Mouse (Mus musculus) stomach, embryonic 16.5 days (tissue): ENCODE results near the gene Exosc7. TPM values are rescaled to one million over a fixed set of nuclear protein-coding genes. Genes with fewer than 3 reads are reported as not detected.

Source experiments
- ATAC-seq: fragments of 200-750 bp; cut with Nextera tagmentation; 2 replicates; pipeline ENCODE4 v1.8.0; 2017; ENCODE audit warnings: moderate number of reproducible peaks, moderate TSS enrichment; ENCODE audit not compliant: insufficient read depth, low FRiP score
- H3K27ac ChIP-seq: fragments of 300-500 bp; sonication (generic); 2 replicates; pipeline ENCODE4 v1.5.1; 2014; ENCODE audit warnings: low read length
- H3K27me3 ChIP-seq: fragments of 300-500 bp; sonication (generic); 2 replicates; pipeline ENCODE4 v1.6.1; 2014; ENCODE audit warnings: low read length, control low read depth, mixed read lengths; ENCODE audit not compliant: control insufficient read depth, insufficient read depth
- H3K36me3 ChIP-seq: fragments of 300-500 bp; sonication (generic); 2 replicates; pipeline ENCODE4 v1.6.1; 2014; ENCODE audit warnings: low read length; ENCODE audit not compliant: control insufficient read depth, insufficient read depth
- H3K4me1 ChIP-seq: fragments of 300-500 bp; sonication (generic); 2 replicates; pipeline ENCODE4 v1.6.1; 2014; ENCODE audit warnings: low read length, control low read depth, mixed read lengths; ENCODE audit not compliant: control insufficient read depth, insufficient read depth
- H3K4me2 ChIP-seq: fragments of 300-500 bp; sonication (generic); 2 replicates; pipeline ENCODE4 v1.6.1; 2014; ENCODE audit warnings: low read depth, low read length, mixed read lengths
- H3K4me3 ChIP-seq: fragments of 300-500 bp; sonication (generic); replicated peaks from 2 replicates; pipeline ENCODE4 v1.5.1; 2014; ENCODE audit warnings: mild to moderate bottlenecking, low read length
- H3K9ac ChIP-seq: fragments of 300-500 bp; sonication (generic); 2 replicates; pipeline ENCODE4 v1.6.1; 2014; ENCODE audit warnings: low read length
- H3K9me3 ChIP-seq: fragments of 300-500 bp; sonication (generic); replicated peaks from 2 replicates; pipeline ENCODE4 v1.6.1; 2016; ENCODE audit warnings: low read length, control low read depth; ENCODE audit not compliant: control insufficient read depth
- WGBS: fragments of 180-500 bp; shearing (Covaris S2); extraction: QIAGEN DNeasy Blood & Tissue Kit; methylation state at CpG from one replicate; pipeline ENCODE4 v1.1.7; 2014; 5-methylcytosine and 5-hydroxymethylcytosine counted together
- polyA plus RNA-seq: library from polyadenylated mRNA; unstranded; fragments of >200 nt; fragmentation: Nextera tagmentation; extraction: Ambion mirVana; gene quantifications from 2 replicates; pipeline ENCODE4 v1.2.1, GENCODE M21; 2015

Gene Exosc7
- polyA plus RNA-seq, 1 experiment from 2014 or later, result 112 TPM

- no peak overlapping the region for H3K4me2 ChIP-seq
- 0 out of 2 replicates have a peak, but pooled peaks cover 5% of the 10 kb centered on the region for H3K4me1 ChIP-seq
- no peak overlapping the region for H3K9ac ChIP-seq
- no peaks in the 10 kb centered on the region for H3K9me3 ChIP-seq
- peaks cover 16% of the 10 kb centered on the region for H3K36me3 ChIP-seq
- H3K27me3 ChIP-seq, result no peaks in the 10 kb centered on the region
- no peak overlapping the region for H3K4me3 ChIP-seq
- ATAC-seq, result no peak
- no peak overlapping the region for H3K27ac ChIP-seq
These were observed 8.7 kb upstream of the Exosc7 start for GRCm38 (mm10) chr9:123104362-123104761.

GRCm38 (mm10) chr9:123107186-123107585 is 5.8 kb upstream of the Exosc7 start:
- 0 out of 2 replicates have a peak, but pooled peaks cover 4% of the 10 kb centered on the region for H3K36me3 ChIP-seq

GRCm38 (mm10) chr9:123109188-123109587 is 3.8 kb upstream of the Exosc7 start:
- Histone ChIP-seq H3K4me3 (no peak overlapping the region), H3K4me1 (peaks cover 23% of the 10 kb centered on the region), H3K36me3 (0 out of 2 replicates have a peak, but pooled peaks cover 4% of the 10 kb centered on the region), H3K9ac (no peak overlapping the region), H3K27me3 (no peaks in the 10 kb centered on the region), H3K27ac (peak overlapping the region; percentile 35; the same call in 1 of the 2 replicates), H3K9me3 (no peaks in the 10 kb centered on the region), H3K4me2 (no peak overlapping the region)
- 72% methylated on average over 7 of the region's 7 CpGs for WGBS
- ATAC-seq, result no peak

More at GRCm38 (mm10) chr9:123107186-123107585, 5.8 kb upstream of the Exosc7 start:
- Histone ChIP-seq H3K27ac (no peak overlapping the region), H3K9me3 (no peaks in the 10 kb centered on the region), H3K4me3 (no peak overlapping the region), H3K4me1 (peaks cover 15% of the 10 kb centered on the region), H3K9ac (no peak overlapping the region), H3K27me3 (no peaks in the 10 kb centered on the region), H3K4me2 (no peak overlapping the region)
- ATAC-seq, result no peak
- WGBS, result 89% methylated on average over 4 of the region's 4 CpGs

GRCm38 (mm10) chr9:123111751-123112221 is 1.2 kb upstream of the Exosc7 start:
- Histone ChIP-seq H3K36me3 (no peaks in the 10 kb centered on the region), H3K4me3 (peak overlapping the region; percentile 82), H3K4me1 (peaks cover 23% of the 10 kb centered on the region), H3K27me3 (no peaks in the 10 kb centered on the region), H3K27ac (peak overlapping the region; percentile 96), H3K4me2 (peak overlapping the region; percentile 92), H3K9me3 (no peaks in the 10 kb centered on the region), H3K9ac (peak overlapping the region; percentile 95)
- 41% methylated on average over 8 of the region's 8 CpGs for WGBS
- peak; percentile 21; the same call in 1 of the 2 replicates for ATAC-seq

- Histone ChIP-seq H3K9me3 (no peaks in the 10 kb centered on the region), H3K27me3 (no peaks in the 10 kb centered on the region), H3K36me3 (no peaks in the 10 kb centered on the region), H3K4me2 (peak overlapping the region; percentile 92), H3K4me3 (peak overlapping the region; percentile 82), H3K27ac (peak overlapping the region; percentile 96), H3K4me1 (peaks cover 23% of the 10 kb centered on the region), H3K9ac (peak overlapping the region; percentile 95)
- WGBS, result 51% methylated on average over 6 of the region's 6 CpGs
- no peak for ATAC-seq
These were observed 916 bp downstream of the Exosc7 start for GRCm38 (mm10) chr9:123113931-123114330.

- 85% methylated on average over 1 of the region's 1 CpGs for WGBS
These were observed 2.6 kb downstream of the Exosc7 start for GRCm38 (mm10) chr9:123115566-123115965.

GRCm38 (mm10) chr9:123123017-123123416 is 10.0 kb downstream of the Exosc7 start:
- Histone ChIP-seq H3K27ac (no peak overlapping the region), H3K4me1 (no peaks in the 10 kb centered on the region), H3K9me3 (no peaks in the 10 kb centered on the region), H3K27me3 (no peaks in the 10 kb centered on the region), H3K4me2 (no peak overlapping the region), H3K36me3 (peaks cover 22% of the 10 kb centered on the region), H3K4me3 (no peak overlapping the region), H3K9ac (no peak overlapping the region)
- ATAC-seq, result no peak
- 96% methylated on average over 3 of the region's 3 CpGs for WGBS

More at GRCm38 (mm10) chr9:123115566-123115965, 2.6 kb downstream of the Exosc7 start:
- ATAC-seq, result no peak
- H3K9ac ChIP-seq, result no peak overlapping the region
- H3K36me3 ChIP-seq, result peaks cover 14% of the 10 kb centered on the region
- H3K4me3 ChIP-seq, result no peak overlapping the region
- no peaks in the 10 kb centered on the region for H3K9me3 ChIP-seq
- H3K4me1 ChIP-seq, result peaks cover 18% of the 10 kb centered on the region
- no peaks in the 10 kb centered on the region for H3K27me3 ChIP-seq
- H3K27ac ChIP-seq, result no peak overlapping the region
- no peak overlapping the region for H3K4me2 ChIP-seq

GRCm38 (mm10) chr9:123123571-123124412 is 10.8 kb downstream of the Exosc7 start:
- Histone ChIP-seq H3K27me3 (no peaks in the 10 kb centered on the region), H3K4me3 (no peak overlapping the region), H3K9ac (no peak overlapping the region), H3K27ac (peak overlapping the region; percentile 68; the same call in 1 of the 2 replicates), H3K4me1 (no peaks in the 10 kb centered on the region), H3K9me3 (no peaks in the 10 kb centered on the region), H3K36me3 (peaks cover 22% of the 10 kb centered on the region), H3K4me2 (no peak overlapping the region)
- 85% methylated on average over 6 of the region's 6 CpGs for WGBS
- ATAC-seq, result no peak

- no peak overlapping the region for H3K4me3 ChIP-seq
- no peaks in the 10 kb centered on the region for H3K9me3 ChIP-seq
- peaks cover 19% of the 10 kb centered on the region for H3K36me3 ChIP-seq
- WGBS, result 82% methylated on average over 2 of the region's 2 CpGs
- H3K9ac ChIP-seq, result no peak overlapping the region
- no peak overlapping the region for H3K4me2 ChIP-seq
- peak overlapping the region; percentile 18; the same call in 1 of the 2 replicates for H3K27ac ChIP-seq
- no peaks in the 10 kb centered on the region for H3K27me3 ChIP-seq
- no peaks in the 10 kb centered on the region for H3K4me1 ChIP-seq
- ATAC-seq, result no peak
These were observed 11.5 kb downstream of the Exosc7 start for GRCm38 (mm10) chr9:123124413-123124981.
